Mouse (Mus musculus): ENCODE data around the gene Eefsec. TPM values are rescaled to one million over a fixed set of nuclear protein-coding genes. Genes with fewer than 3 reads are reported as not detected.

Eefsec gene
- 31.1 and 36.1 TPM in 2 replicates for polyA plus RNA-seq (2015; fragmentation: Nextera tagmentation; extraction: Ambion mirVana)

DNA sequence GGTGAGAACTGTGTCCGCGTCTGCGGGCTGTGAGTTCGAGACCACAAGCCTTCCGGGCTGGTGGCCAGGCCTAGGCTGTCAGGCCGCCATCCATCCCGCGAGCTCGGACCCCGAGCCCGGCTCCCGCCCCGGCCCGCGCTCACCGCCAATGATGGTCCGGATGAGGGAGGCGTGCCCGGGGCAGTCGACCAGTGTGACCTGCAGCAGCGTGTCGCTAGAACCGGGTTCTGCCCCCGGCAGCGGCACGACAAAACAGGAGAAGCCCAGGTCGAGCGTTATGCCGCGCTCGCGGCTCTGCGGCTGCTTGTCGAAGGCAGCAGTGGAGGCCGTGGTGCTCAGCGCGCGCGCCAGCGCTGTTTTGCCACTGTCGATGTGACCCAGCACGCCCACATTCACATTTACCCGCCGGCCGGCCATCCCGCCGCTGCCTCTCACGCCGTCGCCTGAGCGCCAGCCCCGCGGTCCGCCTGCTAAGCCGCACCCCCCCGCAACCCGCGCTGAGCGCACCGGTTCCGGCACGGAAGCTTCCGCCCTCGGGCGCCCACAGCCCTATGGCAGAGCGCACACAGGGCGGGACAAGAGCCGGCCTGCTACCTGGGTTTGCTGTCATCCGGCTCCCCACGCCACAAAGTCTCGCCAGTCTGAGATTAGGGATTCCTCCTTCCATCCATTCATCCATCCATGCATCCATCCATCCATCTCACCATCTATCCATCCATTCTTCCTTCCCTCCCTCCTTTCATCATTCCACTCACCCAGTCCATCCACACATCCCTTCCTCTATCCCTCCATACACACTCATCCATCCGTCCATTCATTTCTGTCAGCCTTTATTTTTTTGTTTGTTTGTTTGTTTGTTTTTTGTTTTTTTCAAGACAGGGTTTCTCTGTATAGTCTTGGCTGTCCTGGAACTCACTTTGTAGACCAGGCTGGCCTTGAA lies at the start of gene Eefsec:
Gene Eefsec, minus strand, starts transcription at position 477 of the 940 bp plus-strand sequence.
- WGBS = under 1% methylated on average over 65 of the region's 72 CpGs
- peaks cover 23% of the 10 kb centered on the region for H3K4me1 ChIP-seq
- H3K27me3 ChIP-seq = peaks cover 22% of the 10 kb centered on the region
- no peaks in the 10 kb centered on the region for H3K9me3 ChIP-seq (replicated peaks)
- H3K27ac ChIP-seq = peak within 1 kb of the TSS; percentile 53; the same call in 1 of the 2 replicates
- H3K36me3 ChIP-seq (ENCODE audit: poor library complexity, severe bottlenecking) = no peaks in the 10 kb centered on the region
- H3K9ac ChIP-seq = peak within 1 kb of the TSS; percentile 87
- peak within 1 kb of the TSS; percentile 82 for H3K4me2 ChIP-seq
- peak; percentile 96 for ATAC-seq
- peak within 1 kb of the TSS; percentile 79 for H3K4me3 ChIP-seq

DNA sequence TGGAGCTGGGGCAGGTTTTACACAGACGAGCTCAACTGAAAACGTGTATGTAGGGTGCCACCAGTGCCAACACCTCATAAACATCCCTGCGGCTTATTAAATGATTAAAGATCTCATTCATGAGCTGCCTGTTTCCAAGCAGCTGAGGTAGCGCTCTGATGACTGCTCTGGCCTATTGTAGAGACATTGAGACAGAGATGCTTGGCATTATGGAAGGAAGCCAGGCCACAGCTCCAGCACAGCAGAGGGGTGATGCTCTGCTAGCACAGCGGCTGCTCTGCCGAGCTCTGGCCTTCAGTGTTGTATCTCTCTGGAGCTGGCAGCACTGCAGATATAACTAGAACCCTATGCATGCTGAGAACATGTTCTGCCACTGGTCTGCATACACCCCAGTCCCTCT lies 47.4 kb upstream of the Eefsec start:
- Histone ChIP-seq H3K9me3 (replicated peaks) (no peaks in the 10 kb centered on the region), H3K9ac (no peak overlapping the region), H3K4me1 (peaks cover 10% of the 10 kb centered on the region; the same call in 1 of the 2 replicates), H3K36me3 (ENCODE audit: poor library complexity, severe bottlenecking) (peaks cover 59% of the 10 kb centered on the region), H3K27me3 (no peaks in the 10 kb centered on the region), H3K4me3 (no peak overlapping the region), H3K27ac (no peak overlapping the region), H3K4me2 (no peak overlapping the region)
- 94% methylated on average over 6 of the region's 6 CpGs for WGBS
- ATAC-seq = no peak

DNA sequence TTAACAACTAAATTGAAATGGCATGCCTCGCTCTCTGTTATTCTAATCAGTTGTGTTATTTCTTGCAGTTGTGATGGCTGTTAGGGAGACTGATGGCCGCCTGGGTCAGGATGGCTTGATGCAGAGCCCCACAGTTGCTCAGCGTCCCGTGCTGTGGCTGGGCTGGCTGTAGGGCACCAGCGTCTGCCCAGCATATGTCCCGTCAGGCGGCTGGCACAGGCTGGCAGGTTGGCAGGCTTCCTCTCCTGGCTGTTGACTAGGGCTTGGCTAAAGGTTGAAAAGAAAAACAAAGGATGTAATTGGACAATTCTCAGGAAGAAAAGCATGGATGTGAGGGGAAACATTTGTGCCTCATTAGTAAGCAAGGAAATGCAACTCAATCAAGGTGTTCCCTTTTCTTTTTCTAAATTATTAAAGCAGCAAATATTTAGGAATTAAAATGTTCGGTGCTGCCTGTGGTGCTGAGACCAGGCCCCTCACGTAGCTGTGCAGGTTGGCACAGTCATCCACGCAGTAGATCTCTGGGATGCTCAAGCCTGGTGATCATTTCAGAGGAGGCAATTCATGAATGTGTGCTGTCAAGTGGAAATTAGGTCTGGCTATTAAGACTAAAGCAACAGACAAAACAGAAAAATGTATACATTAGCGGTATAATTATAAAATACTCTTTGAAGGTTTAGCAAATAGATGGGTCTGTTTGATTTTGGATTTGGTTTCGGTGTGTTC lies 44.5 kb upstream of the Eefsec start:
- peak; percentile 91 for ATAC-seq
- H3K9ac ChIP-seq = no peak overlapping the region
- no peaks in the 10 kb centered on the region for H3K9me3 ChIP-seq (replicated peaks)
- whole genome bisulfite sequencing = 82% methylated on average over 12 of the region's 12 CpGs
- peaks cover 59% of the 10 kb centered on the region for H3K36me3 ChIP-seq (ENCODE audit: poor library complexity, severe bottlenecking)
- peaks cover 15% of the 10 kb centered on the region for H3K4me1 ChIP-seq
- no peaks in the 10 kb centered on the region for H3K27me3 ChIP-seq
- no peak overlapping the region for H3K4me2 ChIP-seq
- H3K4me3 ChIP-seq = no peak overlapping the region
- peak overlapping the region; percentile 49 for H3K27ac ChIP-seq

DNA sequence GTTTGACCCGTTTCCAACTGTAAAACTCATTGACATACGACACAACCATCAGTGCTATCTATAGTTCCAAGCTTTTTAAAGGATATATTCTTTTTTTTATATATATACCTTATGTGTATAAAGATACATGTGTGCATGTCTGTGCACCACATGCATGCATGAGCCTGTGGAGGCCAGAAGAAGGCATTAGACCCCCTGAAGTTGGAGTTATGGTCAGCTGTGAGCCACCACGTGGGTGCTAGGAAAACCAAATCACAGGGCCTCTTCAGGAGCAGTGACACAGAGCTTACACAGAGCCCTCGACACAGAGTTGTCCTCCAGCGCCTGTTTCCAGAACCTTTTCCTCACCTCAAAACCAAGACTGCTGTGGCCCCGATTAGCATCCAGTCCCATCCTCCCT lies 43.5 kb upstream of the Eefsec start:
- no peak overlapping the region for H3K27ac ChIP-seq
- peaks cover 67% of the 10 kb centered on the region for H3K36me3 ChIP-seq (ENCODE audit: poor library complexity, severe bottlenecking)
- no peak overlapping the region for H3K4me3 ChIP-seq
- no peaks in the 10 kb centered on the region for H3K9me3 ChIP-seq (replicated peaks)
- peaks cover 15% of the 10 kb centered on the region for H3K4me1 ChIP-seq
- ATAC-seq = no peak
- H3K9ac ChIP-seq = no peak overlapping the region
- H3K27me3 ChIP-seq = no peaks in the 10 kb centered on the region
- no peak overlapping the region for H3K4me2 ChIP-seq
- 91% methylated on average over 6 of the region's 6 CpGs for WGBS

DNA sequence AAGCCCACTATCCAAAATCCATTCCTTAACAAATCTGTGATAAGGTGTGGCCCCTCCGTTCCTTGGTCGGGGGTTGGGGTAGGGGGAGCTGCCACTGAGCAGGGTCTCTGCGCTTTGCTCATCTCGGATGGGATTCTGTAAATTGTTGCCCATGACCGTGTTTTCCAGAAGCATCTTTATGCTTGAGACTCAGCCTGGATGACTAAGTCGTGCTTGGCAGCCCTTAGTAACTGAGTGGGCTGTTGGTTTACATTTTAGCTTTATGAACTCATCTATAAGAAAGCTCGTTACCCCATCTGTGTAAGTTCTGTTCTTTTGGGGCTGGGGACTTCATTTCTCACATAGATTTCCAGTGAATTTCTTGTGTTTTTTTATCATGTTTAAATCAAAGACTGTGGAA lies 42.7 kb upstream of the Eefsec start:
- H3K4me3 ChIP-seq = no peak overlapping the region
- H3K27me3 ChIP-seq = no peaks in the 10 kb centered on the region
- no peak for ATAC-seq
- H3K4me1 ChIP-seq = peaks cover 15% of the 10 kb centered on the region
- H3K4me2 ChIP-seq = no peak overlapping the region
- no peak overlapping the region for H3K9ac ChIP-seq
- H3K36me3 ChIP-seq (ENCODE audit: poor library complexity, severe bottlenecking) = peaks cover 75% of the 10 kb centered on the region
- H3K9me3 ChIP-seq (replicated peaks) = no peaks in the 10 kb centered on the region
- 95% methylated on average over 7 of the region's 7 CpGs for WGBS
- H3K27ac ChIP-seq = no peak overlapping the region

DNA sequence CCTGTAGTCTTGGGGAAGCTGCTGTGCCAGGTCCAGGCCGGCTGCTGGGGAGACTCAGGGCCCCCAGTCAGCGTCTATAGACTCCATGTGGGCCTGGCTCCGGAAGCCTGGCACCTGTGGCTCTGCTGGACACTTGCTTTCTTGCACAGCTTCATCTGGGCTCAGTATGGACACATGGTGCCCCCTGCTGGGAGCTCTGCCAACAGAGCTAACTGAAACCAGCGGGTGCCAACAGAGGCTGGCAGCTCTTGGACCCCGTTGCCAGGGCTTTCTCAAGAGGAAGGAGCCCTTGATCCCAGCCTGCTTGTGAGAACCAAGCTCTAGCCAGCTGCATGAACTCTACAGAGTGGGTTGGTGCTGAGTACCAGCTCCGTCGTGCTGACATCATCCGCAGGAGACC lies 40.6 kb upstream of the Eefsec start:
- no peak overlapping the region for H3K27ac ChIP-seq
- no peak overlapping the region for H3K4me2 ChIP-seq
- 87% methylated on average over 8 of the region's 8 CpGs for WGBS
- H3K36me3 ChIP-seq (ENCODE audit: poor library complexity, severe bottlenecking) = peaks cover 75% of the 10 kb centered on the region
- ATAC-seq = peak; percentile 28; the same call in 1 of the 2 replicates
- H3K27me3 ChIP-seq = no peaks in the 10 kb centered on the region
- H3K9me3 ChIP-seq (replicated peaks) = no peaks in the 10 kb centered on the region
- H3K9ac ChIP-seq = no peak overlapping the region
- H3K4me3 ChIP-seq = no peak overlapping the region
- H3K4me1 ChIP-seq = peaks cover 15% of the 10 kb centered on the region

DNA sequence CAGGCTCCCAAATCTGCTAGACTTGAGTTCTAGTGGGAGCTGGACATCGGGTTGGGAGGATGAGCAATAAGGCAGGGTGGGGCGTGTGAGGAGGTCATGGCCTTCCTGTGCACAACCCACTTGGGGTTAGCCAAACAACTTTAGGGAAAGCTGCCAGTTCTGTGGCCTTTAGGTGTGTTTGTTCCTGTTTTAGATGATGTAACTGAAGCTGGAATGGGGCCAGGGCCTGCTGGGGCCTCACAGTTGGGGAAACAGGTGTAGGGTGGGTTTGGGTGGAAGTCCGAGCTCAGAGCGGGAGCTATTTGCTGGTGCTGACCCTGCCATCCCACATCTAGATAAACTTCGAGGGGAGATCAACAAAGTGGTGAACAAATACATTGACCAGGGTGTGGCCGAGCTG lies 39.0 kb upstream of the Eefsec start:
- Histone ChIP-seq H3K9ac (no peak overlapping the region), H3K27me3 (no peaks in the 10 kb centered on the region), H3K27ac (no peak overlapping the region), H3K36me3 (ENCODE audit: poor library complexity, severe bottlenecking) (peaks cover 85% of the 10 kb centered on the region), H3K4me2 (no peak overlapping the region), H3K4me1 (peaks cover 6% of the 10 kb centered on the region), H3K4me3 (no peak overlapping the region), H3K9me3 (replicated peaks) (no peaks in the 10 kb centered on the region)
- ATAC-seq = no peak
- 93% methylated on average over 6 of the region's 6 CpGs for WGBS

DNA sequence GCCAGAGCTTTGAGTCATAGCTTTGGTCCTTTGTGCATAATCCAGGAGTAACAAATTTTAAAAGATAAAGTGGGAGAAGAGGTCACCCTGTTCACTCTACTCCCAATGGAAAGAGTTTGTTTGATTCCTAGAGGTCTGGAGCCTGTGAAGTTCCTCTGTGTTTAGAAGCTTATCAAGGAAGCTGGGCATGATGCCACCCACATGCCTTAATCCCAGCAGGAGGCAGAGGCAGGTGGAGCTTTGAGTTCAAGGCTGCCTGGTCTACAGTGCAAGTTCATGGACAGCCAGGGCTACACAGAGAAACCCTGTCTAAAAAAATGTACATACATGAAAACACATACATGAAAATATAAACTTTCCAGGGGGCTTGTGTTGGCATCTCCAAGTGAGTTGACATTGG lies 37.6 kb upstream of the Eefsec start:
- Histone ChIP-seq H3K27me3 (no peaks in the 10 kb centered on the region), H3K4me1 (peaks cover 5% of the 10 kb centered on the region; the same call in 1 of the 2 replicates), H3K9ac (no peak overlapping the region), H3K4me2 (no peak overlapping the region), H3K36me3 (ENCODE audit: poor library complexity, severe bottlenecking) (peaks cover 98% of the 10 kb centered on the region), H3K9me3 (replicated peaks) (no peaks in the 10 kb centered on the region), H3K27ac (no peak overlapping the region), H3K4me3 (no peak overlapping the region)
- ATAC-seq = no peak

DNA sequence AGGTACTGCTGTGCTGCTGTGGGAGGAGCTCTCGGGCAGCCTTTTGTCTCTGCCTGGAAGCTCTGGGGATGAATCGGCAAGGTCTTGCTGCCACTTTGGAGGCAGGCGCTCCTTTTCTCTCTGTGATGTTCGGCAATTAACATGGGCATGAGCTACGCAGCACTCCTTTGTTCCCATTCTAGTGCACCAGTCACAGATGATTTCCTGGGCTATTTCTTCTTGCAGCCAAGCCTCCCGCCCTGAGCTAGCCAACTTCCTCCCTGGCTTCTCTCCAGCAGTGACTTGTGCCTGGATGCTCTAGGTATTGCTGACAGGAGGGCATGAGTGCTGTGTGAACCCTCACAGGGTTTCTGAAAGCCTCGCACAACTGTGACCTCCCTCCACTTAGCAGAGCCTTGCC lies 36.8 kb upstream of the Eefsec start:
- Histone ChIP-seq H3K4me3 (no peak overlapping the region), H3K4me2 (no peak overlapping the region), H3K27ac (no peak overlapping the region), H3K9me3 (replicated peaks) (no peaks in the 10 kb centered on the region), H3K9ac (no peak overlapping the region), H3K27me3 (no peaks in the 10 kb centered on the region), H3K4me1 (peaks cover 5% of the 10 kb centered on the region; the same call in 1 of the 2 replicates), H3K36me3 (ENCODE audit: poor library complexity, severe bottlenecking) (peaks cover 98% of the 10 kb centered on the region)
- 69% methylated on average over 7 of the region's 7 CpGs for WGBS
- ATAC-seq = no peak

DNA sequence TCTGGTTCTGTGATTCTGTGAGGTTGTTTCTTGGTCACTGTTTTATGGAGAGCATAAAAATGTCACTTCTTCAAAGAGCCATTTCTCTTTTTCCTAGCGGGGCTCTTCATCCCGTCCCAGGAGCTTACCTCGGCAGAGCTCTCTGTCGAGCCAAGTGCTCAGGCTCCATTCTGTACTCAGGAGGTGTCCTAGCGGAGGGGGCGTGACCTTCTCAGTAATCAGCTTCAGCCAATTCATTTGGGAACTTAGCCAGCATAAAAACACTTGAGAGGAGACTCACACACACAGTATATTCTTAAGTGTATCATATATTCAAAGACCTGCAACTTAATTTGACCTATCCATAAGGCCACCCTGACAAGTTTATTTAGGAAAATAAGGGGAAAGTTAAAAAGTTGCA lies 34.1 kb upstream of the Eefsec start:
- H3K4me3 ChIP-seq = no peak overlapping the region
- H3K27me3 ChIP-seq = no peaks in the 10 kb centered on the region
- H3K9me3 ChIP-seq (replicated peaks) = no peaks in the 10 kb centered on the region
- ATAC-seq = no peak
- peaks cover 99% of the 10 kb centered on the region for H3K36me3 ChIP-seq (ENCODE audit: poor library complexity, severe bottlenecking)
- H3K4me1 ChIP-seq = no peaks in the 10 kb centered on the region
- WGBS = 69% methylated on average over 6 of the region's 6 CpGs
- no peak overlapping the region for H3K9ac ChIP-seq
- H3K27ac ChIP-seq = no peak overlapping the region
- H3K4me2 ChIP-seq = no peak overlapping the region

DNA sequence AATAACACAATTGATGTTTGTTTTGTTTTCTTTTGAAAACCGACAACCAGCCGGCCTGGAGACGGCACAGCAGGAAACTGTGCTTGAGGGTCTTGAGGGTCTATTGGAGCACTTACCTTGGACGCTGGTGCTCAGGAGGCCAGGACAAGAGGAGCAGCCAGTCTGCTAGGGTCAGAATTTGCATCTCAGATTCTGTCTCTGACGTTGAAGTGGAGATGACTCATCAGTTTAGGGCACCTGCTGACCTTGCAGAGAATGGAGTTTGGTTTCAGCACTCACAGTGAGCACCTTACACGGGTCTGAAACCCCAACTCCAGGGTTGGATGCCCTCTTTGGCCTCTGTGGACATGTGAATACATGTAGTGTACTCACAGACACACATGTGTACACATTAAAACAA lies 23.5 kb upstream of the Eefsec start:
- Histone ChIP-seq H3K36me3 (ENCODE audit: poor library complexity, severe bottlenecking) (peaks cover 72% of the 10 kb centered on the region), H3K27me3 (no peaks in the 10 kb centered on the region), H3K4me1 (peaks cover 17% of the 10 kb centered on the region), H3K9me3 (replicated peaks) (no peaks in the 10 kb centered on the region), H3K27ac (no peak overlapping the region), H3K9ac (no peak overlapping the region), H3K4me2 (no peak overlapping the region), H3K4me3 (no peak overlapping the region)
- 68% methylated on average over 6 of the region's 6 CpGs for WGBS
- no peak for ATAC-seq

All from forebrain, embryonic 13.5 days (tissue).